Mouse (Mus musculus) thymus, adult 2 months (tissue): ENCODE measurements around the gene Tmem25.
"Not testable (repeated sequence)": the region's sequence is repeated elsewhere in the genome, so short reads cannot be mapped to it uniquely, and the experiment has no call there.

Source experiments
- CTCF ChIP-seq: fragments of 200-500 bp; IDR thresholded peaks from 2 replicates; pipeline ENCODE4 v1.5.1; 2012; ENCODE audit warnings: mild to moderate bottlenecking, control low read depth, low read length, moderate library complexity, borderline replicate concordance; ENCODE audit not compliant: control insufficient read depth, poor library complexity, insufficient read depth; ENCODE audit errors: extremely low read depth
- POLR2A ChIP-seq: fragments of 200-500 bp; IDR thresholded peaks from 2 replicates; pipeline ENCODE4 v1.6.1; 2012; ENCODE audit warnings: mild to moderate bottlenecking, low read length, control low read depth, moderate library complexity; ENCODE audit not compliant: control insufficient read depth, poor library complexity, insufficient read depth; ENCODE audit errors: extremely low read depth

DNA sequence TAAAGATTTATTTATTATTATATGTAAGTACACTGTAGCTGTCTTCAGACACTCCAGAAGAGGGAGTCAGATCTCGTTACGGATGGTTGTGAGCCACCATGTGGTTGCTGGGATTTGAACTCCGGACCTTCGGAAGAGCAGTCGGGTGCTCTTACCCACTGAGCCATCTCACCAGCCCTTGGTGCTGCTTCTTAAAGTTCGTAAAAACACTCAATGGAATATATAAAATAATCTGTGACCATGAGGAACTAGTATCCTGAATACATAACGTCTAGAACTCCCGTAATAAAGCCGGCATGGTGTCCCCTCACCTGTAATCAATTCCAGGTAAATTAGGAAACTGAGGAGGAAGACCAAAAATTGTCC lies 31.1 kb downstream of the Tmem25 start:
- TF ChIP-seq POLR2A, CTCF: not testable (repeated sequence)
